Mouse (Mus musculus) cerebellum, adult 2 months (tissue): ENCODE results near the gene Lta.

Source experiments
- CTCF ChIP-seq: fragments of 200-500 bp; IDR thresholded peaks from 2 replicates; pipeline ENCODE4 v1.5.1; 2011; ENCODE audit warnings: low read depth, mild to moderate bottlenecking, control low read depth, low read length, moderate library complexity, borderline replicate concordance; ENCODE audit not compliant: insufficient read depth
- POLR2A ChIP-seq: fragments of 200-500 bp; IDR thresholded peaks from 2 replicates; pipeline ENCODE4 v1.6.1; 2011; ENCODE audit warnings: low read length, control low read depth, borderline replicate concordance; ENCODE audit not compliant: insufficient read depth

DNA sequence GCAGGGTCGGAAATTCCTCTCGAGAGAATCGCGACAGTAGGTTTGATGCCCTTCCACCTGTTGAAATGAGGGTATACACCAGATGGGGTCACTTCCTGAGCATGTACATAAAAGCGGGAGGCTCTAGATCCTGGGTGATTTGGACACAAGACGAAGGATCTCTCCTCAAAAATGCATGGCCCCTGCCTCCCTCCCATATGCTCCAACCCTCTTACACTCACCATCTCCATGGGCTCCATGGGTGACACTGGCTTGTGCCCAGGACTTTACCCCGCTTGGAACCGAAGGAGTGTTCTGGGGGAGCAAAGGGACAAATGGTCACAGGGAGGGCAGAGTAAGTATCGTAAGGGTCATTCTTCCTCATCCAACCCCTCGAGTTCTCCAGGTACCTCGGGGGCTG is 43.7 kb downstream of the Lta start:
- TF ChIP-seq CTCF = no peak
- no peak for TF ChIP-seq POLR2A
